Mouse (Mus musculus) fat pad, adult 2 months (tissue): ENCODE results near the gene Kbtbd12.

Source experiments
- DNase-seq: peaks from one replicate; pipeline ENCODE4 v3.0.0-alpha.2; 2011; ENCODE audit warnings: low read depth, low spot score; ENCODE audit errors: extremely low read depth

Gene Kbtbd12

GRCm38 (mm10) chr6:88502030-88502970 is 135.4 kb downstream of the Kbtbd12 start:
- DNase-seq: no peak

DNA sequence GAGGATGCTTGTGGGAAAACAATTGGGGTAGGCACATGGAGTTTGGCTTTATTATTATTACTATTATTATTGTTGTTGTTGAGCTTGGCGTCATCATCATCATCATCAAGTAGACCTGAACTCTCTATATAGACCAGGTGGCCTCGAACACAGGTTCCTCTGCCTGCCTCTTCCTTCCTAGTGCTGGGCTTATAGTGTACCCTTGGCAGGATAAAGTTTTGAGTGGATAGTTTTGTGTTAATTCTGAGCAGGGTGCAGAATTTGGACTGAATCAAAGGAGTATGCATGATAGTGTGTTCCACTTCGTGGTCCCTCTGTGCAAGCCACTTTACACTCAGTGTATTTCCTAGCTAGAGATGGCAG is 137.4 kb downstream of the Kbtbd12 start:
- no peak for DNase-seq

GRCm38 (mm10) chr6:88499481-88500404 is 138.0 kb downstream of the Kbtbd12 start:
- no peak for DNase-seq
